Mouse (Mus musculus) limb, embryonic 13.5 days (tissue): ENCODE results near the gene Nbl1. TPM values are rescaled to one million over a fixed set of nuclear protein-coding genes. Genes with fewer than 3 reads are reported as not detected.

Experiments used
- ATAC-seq: fragments of 200-750 bp; cut with Nextera tagmentation; 2 replicates; pipeline ENCODE4 v1.8.0; 2017; ENCODE audit warnings: low read depth, moderate number of reproducible peaks, moderate TSS enrichment; ENCODE audit not compliant: low FRiP score
- H3K27ac ChIP-seq: fragments of 300-500 bp; sonication (generic); 2 replicates; pipeline ENCODE4 v1.5.1; 2015; ENCODE audit warnings: inconsistent platforms, mild to moderate bottlenecking, moderate library complexity
- H3K27me3 ChIP-seq: fragments of 300-500 bp; sonication (generic); 2 replicates; pipeline ENCODE4 v1.6.1; 2015; ENCODE audit warnings: mild to moderate bottlenecking, inconsistent platforms
- H3K36me3 ChIP-seq: fragments of 300-500 bp; sonication (generic); 2 replicates; pipeline ENCODE4 v1.6.1; 2015; ENCODE audit warnings: inconsistent platforms, mild to moderate bottlenecking, moderate library complexity
- H3K4me1 ChIP-seq: fragments of 300-500 bp; sonication (generic); 2 replicates; pipeline ENCODE4 v1.6.1; 2015; ENCODE audit warnings: inconsistent platforms
- H3K4me2 ChIP-seq: fragments of 300-500 bp; sonication (generic); replicated peaks from 2 replicates; pipeline ENCODE4 v1.6.1; 2015; ENCODE audit warnings: inconsistent platforms, mild to moderate bottlenecking, moderate library complexity
- H3K4me3 ChIP-seq: fragments of 300-500 bp; sonication (generic); 2 replicates; pipeline ENCODE4 v1.5.1; 2015; ENCODE audit warnings: moderate library complexity, mild to moderate bottlenecking, inconsistent platforms
- H3K9ac ChIP-seq: fragments of 300-500 bp; sonication (generic); 2 replicates; pipeline ENCODE4 v1.6.1; 2015; ENCODE audit warnings: mild to moderate bottlenecking, inconsistent platforms
- H3K9me3 ChIP-seq: fragments of 300-500 bp; sonication (generic); 2 replicates; pipeline ENCODE4 v1.6.1; 2016; ENCODE audit warnings: inconsistent platforms
- WGBS: fragments of 180-500 bp; shearing (Covaris S2); methylation state at CpG from one replicate; pipeline ENCODE4 v1.1.7; 2015; 5-methylcytosine and 5-hydroxymethylcytosine counted together
- polyA plus RNA-seq: library from polyadenylated mRNA; unstranded; fragments of >200 nt; fragmentation: Nextera tagmentation; extraction: Ambion mirVana; gene quantifications from 2 replicates; pipeline ENCODE4 v1.2.1, GENCODE M21; 2015

Nbl1 gene
- polyA plus RNA-seq, 1 experiment from 2014 or later = 143 TPM

DNA sequence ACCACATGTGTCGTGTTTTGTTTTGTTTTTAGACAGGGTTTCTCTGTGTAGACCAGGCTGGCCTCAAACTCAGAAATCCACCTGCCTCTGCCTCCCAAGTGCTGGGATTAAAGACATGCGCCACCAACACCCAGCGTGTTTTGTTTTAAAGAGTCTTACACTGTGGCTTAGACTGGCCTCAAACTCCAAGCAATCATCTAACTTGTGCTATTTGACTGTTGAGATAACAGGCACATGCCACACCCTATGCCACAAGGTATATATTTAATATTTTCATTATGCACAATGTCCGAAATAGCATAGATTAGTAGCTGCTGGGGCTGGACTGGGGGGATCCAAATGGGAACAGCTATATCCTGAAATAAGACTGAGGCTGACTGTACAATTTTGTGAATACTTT is 29.8 kb upstream of the Nbl1 start:
- H3K4me3 ChIP-seq = no peak overlapping the region
- 96% methylated on average over 4 of the region's 4 CpGs for WGBS
- ATAC-seq = no peak
- H3K27me3 ChIP-seq = no peaks in the 10 kb centered on the region
- no peak overlapping the region for H3K4me2 ChIP-seq
- peaks cover 9% of the 10 kb centered on the region for H3K36me3 ChIP-seq
- H3K27ac ChIP-seq = no peak overlapping the region
- H3K9me3 ChIP-seq = peaks cover 6% of the 10 kb centered on the region; the same call in 1 of the 2 replicates
- no peak overlapping the region for H3K9ac ChIP-seq
- H3K4me1 ChIP-seq = peaks cover 25% of the 10 kb centered on the region

DNA sequence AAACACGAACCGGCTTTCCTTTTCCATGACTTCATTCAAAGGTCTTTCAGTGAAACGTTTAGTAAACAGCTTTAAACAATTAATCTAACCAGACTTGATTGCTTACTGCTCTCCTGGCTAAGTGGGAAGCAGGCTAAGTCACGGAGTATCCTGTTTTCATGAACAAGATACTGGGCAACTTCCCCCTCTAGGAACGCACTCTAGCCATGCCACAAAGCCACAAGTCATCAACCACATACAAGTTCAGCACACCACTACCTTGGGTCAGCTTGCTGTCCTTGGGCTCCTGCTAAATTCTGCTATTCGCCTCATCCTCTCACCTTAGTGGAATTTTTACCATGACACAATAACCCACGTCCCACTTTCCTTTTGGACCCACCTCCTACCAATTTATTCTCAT is 28.2 kb upstream of the Nbl1 start:
- no peak overlapping the region for H3K9ac ChIP-seq
- WGBS = 54% methylated on average over 7 of the region's 7 CpGs
- ATAC-seq = no peak
- peaks cover 25% of the 10 kb centered on the region for H3K4me1 ChIP-seq
- H3K9me3 ChIP-seq = no peaks in the 10 kb centered on the region
- H3K36me3 ChIP-seq = no peaks in the 10 kb centered on the region
- H3K27ac ChIP-seq = no peak overlapping the region
- no peak overlapping the region for H3K4me3 ChIP-seq
- no peak overlapping the region for H3K4me2 ChIP-seq
- no peaks in the 10 kb centered on the region for H3K27me3 ChIP-seq

- no peak for ATAC-seq
Measured at GRCm38 (mm10) chr4:139120281-139120814, 27.6 kb upstream of the Nbl1 start.

DNA sequence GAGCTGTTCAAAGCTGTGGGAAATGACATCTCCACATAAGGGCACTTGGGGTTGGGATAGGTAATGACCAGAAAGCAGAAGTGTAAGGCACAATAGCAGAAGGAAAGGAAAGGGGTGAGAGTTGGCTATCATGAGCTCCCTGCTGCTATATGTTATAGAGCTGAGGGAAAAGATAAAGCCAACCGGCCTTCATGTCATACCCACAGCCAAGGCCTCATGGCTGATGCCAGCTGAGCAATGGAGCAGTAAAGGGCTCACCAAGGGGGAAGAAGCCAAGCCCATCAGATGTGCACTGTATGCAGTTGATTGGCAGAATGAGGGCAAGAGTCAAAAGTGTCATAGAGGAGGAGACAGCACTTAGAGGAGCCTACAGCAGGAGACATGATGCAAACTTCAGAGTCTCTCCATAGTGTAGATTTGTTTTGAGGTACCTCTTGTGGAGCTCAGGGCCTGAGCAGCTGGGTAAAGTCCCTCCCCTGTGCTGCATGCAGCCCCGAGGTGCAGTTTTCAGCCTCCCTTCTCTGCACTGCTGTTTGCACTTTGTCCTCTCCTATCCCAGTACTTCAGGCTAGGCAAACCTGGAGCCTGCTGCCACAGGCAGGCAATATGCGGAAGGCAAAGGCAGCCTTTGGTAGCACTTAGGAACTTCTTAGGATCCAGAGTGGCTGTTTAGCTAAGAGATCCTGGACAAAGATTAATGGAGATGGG is 23.7 kb upstream of the Nbl1 start:
- Histone ChIP-seq H3K9me3 (no peaks in the 10 kb centered on the region), H3K27me3 (no peaks in the 10 kb centered on the region), H3K4me3 (no peak overlapping the region), H3K4me1 (peaks cover 33% of the 10 kb centered on the region), H3K4me2 (no peak overlapping the region), H3K9ac (no peak overlapping the region), H3K27ac (no peak overlapping the region), H3K36me3 (no peaks in the 10 kb centered on the region)
- no peak for ATAC-seq
- WGBS = 96% methylated on average over 3 of the region's 3 CpGs

More at GRCm38 (mm10) chr4:139120281-139120814, 27.6 kb upstream of the Nbl1 start:
- H3K36me3 ChIP-seq = no peaks in the 10 kb centered on the region
- H3K4me1 ChIP-seq = peaks cover 25% of the 10 kb centered on the region
- no peak overlapping the region for H3K4me3 ChIP-seq
- H3K9ac ChIP-seq = no peak overlapping the region
- no peak overlapping the region for H3K27ac ChIP-seq
- 65% methylated on average over 4 of the region's 4 CpGs for WGBS
- no peaks in the 10 kb centered on the region for H3K27me3 ChIP-seq
- no peak overlapping the region for H3K4me2 ChIP-seq
- H3K9me3 ChIP-seq = no peaks in the 10 kb centered on the region

GRCm38 (mm10) chr4:139115721-139116120 is 22.9 kb upstream of the Nbl1 start:
- Histone ChIP-seq H3K4me3 (no peak overlapping the region), H3K4me1 (peaks cover 36% of the 10 kb centered on the region), H3K36me3 (no peaks in the 10 kb centered on the region), H3K4me2 (no peak overlapping the region), H3K9ac (no peak overlapping the region), H3K9me3 (no peaks in the 10 kb centered on the region), H3K27ac (no peak overlapping the region), H3K27me3 (no peaks in the 10 kb centered on the region)
- ATAC-seq = no peak
- 92% methylated on average over 5 of the region's 5 CpGs for WGBS

DNA sequence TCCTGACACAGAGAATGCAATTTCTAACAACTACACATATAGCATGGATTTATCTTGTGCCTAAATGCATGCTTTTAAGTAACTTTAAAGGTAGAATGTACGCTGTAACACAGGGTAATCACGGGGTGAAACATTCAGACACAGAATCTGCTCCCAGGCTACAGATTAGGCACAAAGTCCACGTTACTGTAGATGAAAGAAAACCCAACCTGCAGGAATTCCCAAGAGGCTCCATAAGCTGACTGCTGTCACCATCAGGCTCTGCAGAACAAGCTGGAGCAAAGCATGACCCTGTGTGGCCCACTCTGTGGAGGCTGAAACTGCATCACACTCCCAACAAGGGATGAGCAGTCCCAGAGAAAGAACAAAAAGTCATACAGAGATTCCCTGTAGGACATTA is 19.7 kb upstream of the Nbl1 start:
- Histone ChIP-seq H3K4me2 (no peak overlapping the region), H3K36me3 (no peaks in the 10 kb centered on the region), H3K4me1 (peaks cover 20% of the 10 kb centered on the region), H3K4me3 (no peak overlapping the region), H3K9ac (no peak overlapping the region), H3K9me3 (no peaks in the 10 kb centered on the region), H3K27ac (no peak overlapping the region), H3K27me3 (no peaks in the 10 kb centered on the region)
- no peak for ATAC-seq
- WGBS = 59% methylated on average over 3 of the region's 3 CpGs

DNA sequence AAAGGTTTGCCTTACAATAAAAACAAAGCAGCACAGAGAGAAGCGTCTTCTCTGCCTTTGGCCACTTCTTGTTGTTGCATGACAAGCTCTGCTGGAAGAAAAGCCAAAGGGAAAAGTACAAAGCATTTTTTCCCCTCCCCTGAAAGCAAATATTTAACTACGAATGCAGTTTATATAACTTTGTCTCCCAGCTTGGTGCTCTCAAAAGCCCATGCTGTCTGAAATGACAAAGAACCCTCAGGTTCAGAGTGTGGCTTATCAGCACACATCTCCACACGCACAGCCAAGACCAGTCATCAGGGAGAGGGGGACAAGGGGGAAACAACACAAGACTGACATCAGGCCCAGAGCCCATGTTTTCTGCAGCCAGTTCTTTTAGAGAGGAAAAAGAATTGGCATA is 18.6 kb upstream of the Nbl1 start:
- Histone ChIP-seq H3K9me3 (no peaks in the 10 kb centered on the region), H3K9ac (no peak overlapping the region), H3K4me3 (no peak overlapping the region), H3K36me3 (no peaks in the 10 kb centered on the region), H3K27me3 (no peaks in the 10 kb centered on the region), H3K4me1 (peaks cover 21% of the 10 kb centered on the region), H3K27ac (peak overlapping the region; percentile 44; the same call in 1 of the 2 replicates), H3K4me2 (no peak overlapping the region)
- 57% methylated on average over 3 of the region's 3 CpGs for WGBS
- ATAC-seq = no peak

GRCm38 (mm10) chr4:139110858-139111257 is 18.1 kb upstream of the Nbl1 start:
- Histone ChIP-seq H3K4me2 (no peak overlapping the region), H3K4me3 (no peak overlapping the region), H3K9me3 (no peaks in the 10 kb centered on the region), H3K9ac (no peak overlapping the region), H3K27me3 (no peaks in the 10 kb centered on the region), H3K4me1 (peaks cover 26% of the 10 kb centered on the region), H3K27ac (peak overlapping the region; percentile 44; the same call in 1 of the 2 replicates), H3K36me3 (no peaks in the 10 kb centered on the region)
- ATAC-seq = no peak
- 81% methylated on average over 3 of the region's 3 CpGs for WGBS

DNA sequence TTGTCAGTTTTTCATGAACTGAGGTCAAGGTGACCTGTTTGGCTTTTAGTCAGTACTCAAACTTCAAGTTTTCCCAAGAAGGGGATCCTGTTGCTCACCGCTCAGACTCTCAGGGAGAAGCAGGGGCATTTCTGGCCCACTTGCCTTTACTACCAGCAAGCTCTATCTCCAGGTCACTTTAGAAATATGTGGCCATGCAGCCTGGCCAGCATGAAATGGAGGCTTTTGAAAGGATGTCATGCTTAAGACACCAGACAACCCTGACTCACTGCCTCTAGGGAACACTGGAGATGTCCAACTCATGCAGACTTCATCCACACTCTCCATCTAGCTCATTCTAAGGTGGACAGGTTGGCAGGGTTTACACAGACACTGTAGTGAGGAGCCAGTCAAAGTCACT is 12.7 kb upstream of the Nbl1 start:
- no peak overlapping the region for H3K27ac ChIP-seq
- H3K4me3 ChIP-seq = no peak overlapping the region
- no peaks in the 10 kb centered on the region for H3K27me3 ChIP-seq
- no peak overlapping the region for H3K4me2 ChIP-seq
- no peak for ATAC-seq
- 89% methylated on average over 1 of the region's 1 CpGs for WGBS
- no peak overlapping the region for H3K9ac ChIP-seq
- H3K4me1 ChIP-seq = peaks cover 29% of the 10 kb centered on the region
- H3K36me3 ChIP-seq = peaks cover 33% of the 10 kb centered on the region
- H3K9me3 ChIP-seq = no peaks in the 10 kb centered on the region

DNA sequence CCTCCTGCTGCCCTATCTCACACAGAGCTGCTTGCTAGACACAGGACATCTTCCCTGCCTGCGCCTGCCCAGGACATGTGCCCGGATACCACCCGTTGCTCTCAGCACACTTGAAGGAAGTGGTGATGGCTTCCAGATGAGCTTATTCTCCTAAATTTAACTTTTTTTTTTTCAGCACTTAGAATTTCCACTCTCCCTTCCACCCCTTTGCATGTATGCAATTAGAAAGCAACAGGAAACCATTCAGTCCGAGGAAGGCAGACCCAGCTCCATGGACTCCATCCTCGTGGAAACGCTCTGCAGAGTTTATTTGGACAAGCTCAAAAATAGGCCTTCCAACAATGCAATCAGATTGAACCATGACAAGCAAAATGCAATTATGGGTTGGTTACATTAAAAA is 8.8 kb upstream of the Nbl1 start:
- Histone ChIP-seq H3K27ac (no peak overlapping the region; the same call in 1 of the 2 replicates), H3K4me1 (peaks cover 26% of the 10 kb centered on the region)
- no peak for ATAC-seq

GRCm38 (mm10) chr4:139100326-139100725 is 7.5 kb upstream of the Nbl1 start:
- WGBS = 94% methylated on average over 8 of the region's 8 CpGs
- Histone ChIP-seq H3K36me3 (peaks cover 33% of the 10 kb centered on the region), H3K4me2 (no peak overlapping the region), H3K4me1 (peaks cover 28% of the 10 kb centered on the region), H3K9ac (no peak overlapping the region), H3K9me3 (no peaks in the 10 kb centered on the region), H3K27me3 (no peaks in the 10 kb centered on the region), H3K4me3 (no peak overlapping the region), H3K27ac (no peak overlapping the region)
- no peak for ATAC-seq

More for the DNA sequence above, 8.8 kb upstream of the Nbl1 start:
- 57% methylated on average over 6 of the region's 6 CpGs for WGBS
- Histone ChIP-seq H3K27me3 (no peaks in the 10 kb centered on the region), H3K4me2 (no peak overlapping the region), H3K4me3 (no peak overlapping the region), H3K36me3 (peaks cover 33% of the 10 kb centered on the region), H3K9me3 (no peaks in the 10 kb centered on the region), H3K9ac (no peak overlapping the region)

DNA sequence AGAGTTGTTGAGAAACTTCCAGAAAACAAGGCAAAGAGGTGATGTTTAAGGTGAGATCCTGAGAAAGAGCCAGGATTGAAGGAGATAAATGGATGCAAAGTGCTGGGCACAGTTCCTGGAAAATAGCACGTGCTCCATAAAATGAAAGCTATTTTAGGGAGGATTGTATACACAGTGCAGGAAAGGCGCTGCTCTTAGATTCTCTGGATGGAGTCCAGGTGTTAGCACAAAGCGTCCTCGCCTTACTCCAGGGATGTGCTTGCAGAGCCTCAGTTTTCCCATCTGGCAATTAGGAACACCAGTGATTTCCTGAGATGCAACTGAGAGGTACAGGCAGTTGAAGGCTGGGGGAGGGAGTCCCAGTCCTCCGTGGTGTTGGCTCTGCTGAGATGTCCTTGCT is 3.4 kb upstream of the Nbl1 start:
- Histone ChIP-seq H3K4me2 (no peak overlapping the region), H3K27me3 (peaks cover 15% of the 10 kb centered on the region), H3K36me3 (no peaks in the 10 kb centered on the region; the same call in 1 of the 2 replicates), H3K9ac (no peak overlapping the region), H3K4me3 (no peak overlapping the region), H3K4me1 (peaks cover 25% of the 10 kb centered on the region), H3K27ac (no peak overlapping the region; the same call in 1 of the 2 replicates), H3K9me3 (peaks cover 6% of the 10 kb centered on the region; the same call in 1 of the 2 replicates)
- 49% methylated on average over 5 of the region's 5 CpGs for WGBS
- ATAC-seq = no peak
